Mouse (Mus musculus) gastrocnemius, adult 18-20 months (tissue): Measurements from ENCODE around the gene Abcc9. TPM values are rescaled to one million over a fixed set of nuclear protein-coding genes. Genes with fewer than 3 reads are reported as not detected.

Source experiments
- DNase-seq: peaks from one replicate; pipeline ENCODE4 v3.0.0; 2021; ENCODE audit warnings: low spot score
- total RNA-seq, 2 experiments: library from RNA; stranded (reverse); gene quantifications; 2 replicates each; pipeline ENCODE4 v1.2.3; 2021

The Abcc9 gene
- total RNA-seq, 2 experiments from 2014 or later = 120 to 132 TPM

- DNase-seq = no peak
Measured at GRCm38 (mm10) chr6:142550871-142551270, 151.2 kb downstream of the Abcc9 start.

GRCm38 (mm10) chr6:142548377-142548776 is 153.7 kb downstream of the Abcc9 start:
- no peak for DNase-seq

- DNase-seq = no peak
Measured at GRCm38 (mm10) chr6:142545132-142545531, 157.0 kb downstream of the Abcc9 start.

- no peak for DNase-seq
Measured at GRCm38 (mm10) chr6:142543648-142544047, 158.5 kb downstream of the Abcc9 start.

- no peak for DNase-seq
Measured at GRCm38 (mm10) chr6:142542800-142543175, 159.3 kb downstream of the Abcc9 start.

GRCm38 (mm10) chr6:142542082-142542799 is 159.9 kb downstream of the Abcc9 start:
- no peak for DNase-seq

GRCm38 (mm10) chr6:142540561-142541160 is 161.5 kb downstream of the Abcc9 start:
- DNase-seq = no peak

GRCm38 (mm10) chr6:142540131-142540530 is 162.0 kb downstream of the Abcc9 start:
- no peak for DNase-seq

- no peak for DNase-seq
Measured at GRCm38 (mm10) chr6:142538503-142538902, 163.6 kb downstream of the Abcc9 start.

Other genes with a start within 250 kb of the Abcc9 start
- under 1 TPM in 1 of 2 experiments, not detected in 1; 0.21 TPM for gene Gys2, start 229.2 kb downstream of the Abcc9 start, total RNA-seq
- 100 to 1,000 TPM; 379 to 613 TPM for gene Ldhb, start 194.4 kb downstream of the Abcc9 start, total RNA-seq
- gene Kcnj8, start 130.7 kb downstream of the Abcc9 start, total RNA-seq = 1 to 10 TPM; 4.3 to 7.4 TPM
- gene Cmas, start 54.4 kb upstream of the Abcc9 start, total RNA-seq = 10 to 100 TPM; 27.0 to 30.1 TPM
- not detected for gene Sult6b2, start 102.2 kb upstream of the Abcc9 start, total RNA-seq